Mouse (Mus musculus) bone marrow macrophage, adult 2 months (primary cell): ENCODE data around the gene Arhgef7. TPM values are rescaled to one million over a fixed set of nuclear protein-coding genes. Genes with fewer than 3 reads are reported as not detected.

ENCODE experiments used
- H3K27ac ChIP-seq: 2 replicates; pipeline ENCODE4 v1.5.1; 2012; ENCODE audit warnings: low read depth, low read length; ENCODE audit not compliant: insufficient read depth
- H3K4me1 ChIP-seq: 2 replicates; pipeline ENCODE4 v1.6.1; 2012; ENCODE audit warnings: low read length; ENCODE audit not compliant: control insufficient read depth, insufficient read depth
- H3K4me3 ChIP-seq: 2 replicates; pipeline ENCODE4 v1.5.1; 2012; ENCODE audit warnings: mild to moderate bottlenecking, low read length, moderate library complexity; ENCODE audit not compliant: insufficient read depth
- CTCF ChIP-seq: IDR thresholded peaks from 2 replicates; pipeline ENCODE4 v1.5.1; 2012; ENCODE audit warnings: low read depth, mild to moderate bottlenecking, low read length, moderate library complexity
- POLR2A ChIP-seq: IDR thresholded peaks from 2 replicates; pipeline ENCODE4 v1.6.1; 2012; ENCODE audit warnings: mild to moderate bottlenecking, low read depth, low read length, borderline replicate concordance
- polyA plus RNA-seq: library from polyadenylated mRNA; stranded (reverse); fragments of >200 nt; gene quantifications from 2 replicates; pipeline ENCODE4 v1.2.4, GENCODE M21; 2012; ENCODE audit not compliant: missing spikeins, insufficient read depth, insufficient read length

Arhgef7 gene
- polyA plus RNA-seq, 1 experiment = 59.8 TPM

- Histone ChIP-seq H3K27ac (no peak overlapping the region), H3K4me3 (no peak overlapping the region), H3K4me1 (no peaks in the 10 kb centered on the region)
- TF ChIP-seq POLR2A (no peak), CTCF (no peak)
Observed at GRCm38 (mm10) chr8:11712244-11712643, 15.3 kb upstream of the Arhgef7 start.

- TF ChIP-seq POLR2A (no peak), CTCF (no peak)
- Histone ChIP-seq H3K27ac (no peak overlapping the region), H3K4me3 (no peak overlapping the region), H3K4me1 (no peaks in the 10 kb centered on the region)
Observed at GRCm38 (mm10) chr8:11717194-11717593, 10.3 kb upstream of the Arhgef7 start.

GRCm38 (mm10) chr8:11727273-11727650, 259 bp upstream of the Arhgef7 start:
- Histone ChIP-seq H3K4me1 (no peaks in the 10 kb centered on the region), H3K4me3 (peak overlapping the region; percentile 40)
- TF ChIP-seq POLR2A (no peak), CTCF (no peak)

GRCm38 (mm10) chr8:11728482-11729295, 1.2 kb downstream of the Arhgef7 start:
- no peak overlapping the region for H3K4me3 ChIP-seq
- H3K27ac ChIP-seq = no peak overlapping the region
- TF ChIP-seq CTCF = no peak
- TF ChIP-seq POLR2A = no peak
- H3K4me1 ChIP-seq = no peaks in the 10 kb centered on the region

More at GRCm38 (mm10) chr8:11727273-11727650, 259 bp upstream of the Arhgef7 start:
- no peak overlapping the region for H3K27ac ChIP-seq

GRCm38 (mm10) chr8:11730271-11730940, 2.9 kb downstream of the Arhgef7 start:
- no peak overlapping the region for H3K27ac ChIP-seq
- H3K4me3 ChIP-seq = no peak overlapping the region
- TF ChIP-seq POLR2A = no peak
- no peaks in the 10 kb centered on the region for H3K4me1 ChIP-seq

- no peak overlapping the region for H3K4me3 ChIP-seq
- no peaks in the 10 kb centered on the region for H3K4me1 ChIP-seq
- no peak overlapping the region for H3K27ac ChIP-seq
- TF ChIP-seq CTCF = no peak
- no peak for TF ChIP-seq POLR2A
Observed at GRCm38 (mm10) chr8:11735672-11736235, 8.2 kb downstream of the Arhgef7 start.

- Histone ChIP-seq H3K4me3 (no peak overlapping the region), H3K27ac (no peak overlapping the region), H3K4me1 (no peaks in the 10 kb centered on the region)
- TF ChIP-seq CTCF = no peak
- TF ChIP-seq POLR2A = no peak
Observed at GRCm38 (mm10) chr8:11737096-11737495, 9.6 kb downstream of the Arhgef7 start.

- no peak overlapping the region for H3K4me3 ChIP-seq
- H3K4me1 ChIP-seq = 0 out of 2 replicates have a peak, but pooled peaks cover 3% of the 10 kb centered on the region
- no peak overlapping the region for H3K27ac ChIP-seq
- TF ChIP-seq CTCF = no peak
- no peak for TF ChIP-seq POLR2A
Observed at GRCm38 (mm10) chr8:11739082-11739481, 11.6 kb downstream of the Arhgef7 start.

GRCm38 (mm10) chr8:11740857-11741256, 13.3 kb downstream of the Arhgef7 start:
- 0 out of 2 replicates have a peak, but pooled peaks cover 3% of the 10 kb centered on the region for H3K4me1 ChIP-seq
- no peak overlapping the region for H3K27ac ChIP-seq
- no peak overlapping the region for H3K4me3 ChIP-seq
- TF ChIP-seq CTCF (no peak), POLR2A (no peak)

GRCm38 (mm10) chr8:11743580-11743979, 16.1 kb downstream of the Arhgef7 start:
- Histone ChIP-seq H3K27ac (no peak overlapping the region), H3K4me1 (0 out of 2 replicates have a peak, but pooled peaks cover 3% of the 10 kb centered on the region), H3K4me3 (no peak overlapping the region)
- TF ChIP-seq CTCF (no peak), POLR2A (no peak)
